Comparison of ENCODE assay signal across 31 mouse cellular contexts in genomic region chr15:79807050-79807449, GRCm38 (mm10). TPM values are rescaled to one million over a fixed set of nuclear protein-coding genes. Genes with fewer than 3 reads are reported as not detected.
"Had no signal": no experiment of that assay in that cellular context is flagged by ENCODE, and none has a peak within 500 bp of the region (broad histone marks: within the 10 kb centered on the region; RNA-seq: fewer than 3 reads in every experiment).

No protein-coding gene starts in this region.

- ATAC-seq: hindbrain, embryonic 16.5 days; inflammation-experienced regulatory T-cells, adult 6 months; intestine, embryonic 15.5 days; intestine, postnatal 0 days had no signal

- H3K36me3 ChIP-seq: heart, embryonic 10.5 days; heart, embryonic 12.5 days; hindbrain, embryonic 10.5 days; hindbrain, embryonic 12.5 days; intestine, embryonic 15.5 days; limb, embryonic 10.5 days; limb, embryonic 12.5 days had no signal

- H3K27ac ChIP-seq: heart, embryonic 10.5 days; hindbrain, embryonic 10.5 days; hindbrain, embryonic 12.5 days; hindbrain, embryonic 14.5 days; intestine, embryonic 15.5 days; layer of hippocampus, adult 2 months; left cerebral cortex, adult 2 months; limb, embryonic 10.5 days; limb, embryonic 12.5 days; liver, embryonic 14.5 days had no signal

- H3K9ac ChIP-seq: heart, embryonic 12.5 days; hindbrain, embryonic 12.5 days; hindbrain, embryonic 14.5 days; intestine, embryonic 15.5 days; limb, embryonic 12.5 days; liver, embryonic 14.5 days had no signal

- H3K4me3 ChIP-seq: heart, embryonic 10.5 days; heart, embryonic 12.5 days; hindbrain, embryonic 10.5 days; hindbrain, embryonic 12.5 days; intestine, embryonic 15.5 days; layer of hippocampus, adult 2 months; left cerebral cortex, adult 2 months; limb, embryonic 10.5 days; limb, embryonic 12.5 days had no signal

- DNase-seq: gastrocnemius, postnatal 10 days; gastrocnemius, postnatal 25 days; heart, adult 18-20 months; heart, postnatal 10 days; heart, postnatal 4 days; kidney, adult 18-20 months; kidney, adult 8-10 months; kidney, postnatal 10 days; kidney, postnatal 25 days; kidney, postnatal 4 days; liver; lung, adult 18-20 months had no signal

- H3K9me3 ChIP-seq: heart, embryonic 10.5 days; heart, embryonic 12.5 days; hindbrain, embryonic 10.5 days; hindbrain, embryonic 12.5 days; intestine, embryonic 15.5 days; limb, embryonic 10.5 days; limb, embryonic 12.5 days had no signal

- H3K4me2 ChIP-seq: heart, embryonic 12.5 days; hindbrain, embryonic 12.5 days; hindbrain, embryonic 14.5 days; intestine, embryonic 15.5 days; limb, embryonic 12.5 days; liver, embryonic 11.5 days had no signal

RNA-seq across cellular contexts. Expression of gene Npcd, which starts 27.0 kb away (rescaled TPM):
- polyA plus RNA-seq: heart, embryonic 10.5 days; heart, embryonic 12.5 days; heart, embryonic 14.5 days; heart, embryonic 16.5 days; inflammation-experienced regulatory T-cells, adult 6 months; intestine, postnatal 0 days; kidney, embryonic 16.5 days; limb, embryonic 10.5 days; limb, embryonic 12.5 days; liver, embryonic 11.5 days; liver, embryonic 16.5 days had no signal
